Mouse (Mus musculus): ENCODE results near the gene Pdpk1.

GRCm38 (mm10) chr17:24111256-24111655 is 39.5 kb downstream of the Pdpk1 start:
- TF ChIP-seq CTCF (IDR thresholded peaks at IDR 0.05; ENCODE audit: control insufficient read depth, insufficient read depth, low read length): no peak
- no peak for TF ChIP-seq POLR2A (IDR thresholded peaks at IDR 0.05; ENCODE audit: borderline replicate concordance, control insufficient read depth, low read depth, low read length)
